Mouse (Mus musculus): Measurements from ENCODE around the gene Zfp276. TPM values are rescaled to one million over a fixed set of nuclear protein-coding genes. Genes with fewer than 3 reads are reported as not detected.
A peak's percentile ranks its signal among the peaks of the same experiment; 100 is the strongest.

Gene Zfp276
- total RNA-seq, 2 experiments from 2014 or later, result 22.4 to 23.3 TPM

- DNase-seq (ENCODE audit: low spot score in 2 of 2), result no peak
Observed at GRCm38 (mm10) chr8:123287362-123287761, 33.4 kb downstream of the Zfp276 start.

GRCm38 (mm10) chr8:123290166-123290565 is 36.2 kb downstream of the Zfp276 start:
- DNase-seq (ENCODE audit: low spot score in 2 of 2), result peak in 1 of 2 experiments; percentile 26

GRCm38 (mm10) chr8:123290679-123291078 is 36.7 kb downstream of the Zfp276 start:
- no peak for DNase-seq (ENCODE audit: low spot score in 2 of 2)

- no peak for DNase-seq (ENCODE audit: low spot score in 2 of 2)
Observed at GRCm38 (mm10) chr8:123291716-123292115, 37.7 kb downstream of the Zfp276 start.

GRCm38 (mm10) chr8:123292281-123292680 is 38.3 kb downstream of the Zfp276 start:
- no peak for DNase-seq (ENCODE audit: low spot score in 2 of 2)

- no peak for DNase-seq (ENCODE audit: low spot score in 2 of 2)
Observed at GRCm38 (mm10) chr8:123292785-123293184, 38.8 kb downstream of the Zfp276 start.

GRCm38 (mm10) chr8:123298301-123298700 is 44.3 kb downstream of the Zfp276 start:
- DNase-seq (ENCODE audit: low spot score in 2 of 2), result no peak

- DNase-seq (ENCODE audit: low spot score in 2 of 2), result no peak
Observed at GRCm38 (mm10) chr8:123308738-123309137, 54.7 kb downstream of the Zfp276 start.

GRCm38 (mm10) chr8:123317781-123318466 is 63.9 kb downstream of the Zfp276 start:
- no peak for DNase-seq (ENCODE audit: low spot score in 2 of 2)

- peak; percentile 82 to 89 for DNase-seq (ENCODE audit: low spot score in 2 of 2)
Observed at GRCm38 (mm10) chr8:123318467-123318911, 64.5 kb downstream of the Zfp276 start, which contains the start of gene Fanca. TSS of gene Fanca (minus strand) at chr8:123318576.

Other genes with a start within 250 kb of the Zfp276 start
- gene Ankrd11, start 211.9 kb upstream of the Zfp276 start, total RNA-seq (2021), result 100 to 1,000 TPM; 152 to 159 TPM
- gene Spg7, start 191.3 kb upstream of the Zfp276 start, total RNA-seq (2021), result 10 to 100 TPM; 64.7 to 81.9 TPM
- gene Rpl13, start 151.8 kb upstream of the Zfp276 start, total RNA-seq (2021), result 100 to 1,000 TPM; 390 to 435 TPM
- 100 to 1,000 TPM; 319 to 359 TPM for gene Cpne7, start 136.8 kb upstream of the Zfp276 start, total RNA-seq (2021)
- 1 to 10 TPM; 2.2 to 2.9 TPM for gene Sult5a1, start 95.9 kb upstream of the Zfp276 start, total RNA-seq (2021)
- under 1 TPM; 0.50 to 0.71 TPM for gene Dpep1, start 68.0 kb upstream of the Zfp276 start, total RNA-seq (2021)
- gene Chmp1a, start 41.4 kb upstream of the Zfp276 start, total RNA-seq (2021), result 100 to 1,000 TPM; 114 to 131 TPM
- gene Spata33, start 41.4 kb upstream of the Zfp276 start, total RNA-seq (2021), result 10 to 100 TPM in 1 of 2 experiments, 1 to 10 TPM in 1; 9.5 to 10.6 TPM
- gene Cdk10, start 29.4 kb upstream of the Zfp276 start, total RNA-seq (2021), result 10 to 100 TPM; 74.0 to 82.4 TPM
- gene Spata2l, start 18.0 kb upstream of the Zfp276 start, total RNA-seq (2021), result 100 to 1,000 TPM; 106 to 111 TPM
- 10 to 100 TPM; 56.3 to 58.0 TPM for gene Vps9d1, start 153 bp downstream of the Zfp276 start, total RNA-seq (2021)
- gene Fanca, start 64.4 kb downstream of the Zfp276 start, total RNA-seq (2021), result 1 to 10 TPM; 2.6 to 5.3 TPM
- gene Spire2, start 78.5 kb downstream of the Zfp276 start, total RNA-seq (2021), result 10 to 100 TPM; 15.4 to 15.6 TPM
- 100 to 1,000 TPM; 490 to 516 TPM for gene Tcf25, start 119.6 kb downstream of the Zfp276 start, total RNA-seq (2021)
- under 1 TPM in 1 of 2 experiments, not detected in 1; 0.10 TPM for gene Mc1r, start 152.9 kb downstream of the Zfp276 start, total RNA-seq (2021)
- 100 to 1,000 TPM; 559 to 591 TPM for gene Tubb3, start 157.2 kb downstream of the Zfp276 start, total RNA-seq (2021)
- 10 to 100 TPM; 72.0 to 78.2 TPM for gene Def8, start 169.3 kb downstream of the Zfp276 start, total RNA-seq (2021)
- gene Afg3l1, start 223.7 kb downstream of the Zfp276 start, total RNA-seq (2021), result 10 to 100 TPM; 31.2 to 32.5 TPM

Data from layer of hippocampus, postnatal 14 days (tissue).